Mouse (Mus musculus) urinary bladder, postnatal 36 days (tissue): ENCODE measurements around the gene Prkd1.
"Not testable (repeated sequence)": the region's sequence is repeated elsewhere in the genome, so short reads cannot be mapped to it uniquely, and the experiment has no call there.

Source experiments
- DNase-seq, 2 experiments: peaks; one replicate each; pipeline ENCODE4 v3.0.0; 2022; ENCODE audit warnings: low spot score in 2 of 2, mixed read lengths in 1 of 2

Prkd1 gene

GRCm38 (mm10) chr12:50648671-50649541 lies at the start of gene Prkd1:
Gene Prkd1 (minus strand): TSS chr12:50649098.
- peak; percentile 20 to 57 for DNase-seq

- DNase-seq = no peak
Observed at GRCm38 (mm10) chr12:50697492-50697891, 48.6 kb upstream of the Prkd1 start.

- DNase-seq = peak in 1 of 2 experiments; percentile 10
Observed at GRCm38 (mm10) chr12:50648176-50648670, 675 bp downstream of the Prkd1 start.

DNA sequence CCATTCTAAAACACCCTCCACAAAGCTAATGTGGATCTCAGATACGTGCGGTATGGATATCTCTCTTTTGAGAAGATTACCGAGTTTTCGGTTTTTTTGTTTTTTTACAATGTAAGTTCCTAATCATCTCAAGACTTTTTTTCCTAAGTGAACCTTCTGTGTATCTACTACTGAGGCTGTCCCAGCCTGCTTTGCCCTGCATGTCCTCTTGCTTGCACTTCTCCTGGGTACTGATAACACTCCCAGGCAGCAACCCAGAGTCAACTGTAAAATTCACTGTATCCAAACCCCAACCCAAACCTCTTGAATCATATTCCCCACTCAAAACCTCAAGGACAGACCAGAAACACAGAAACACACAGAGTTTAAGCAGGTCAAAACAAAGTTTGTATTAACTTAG lies 2.0 kb downstream of the Prkd1 start:
- DNase-seq = no peak

- no peak for DNase-seq
Observed at GRCm38 (mm10) chr12:50642671-50643070, 6.2 kb downstream of the Prkd1 start.

DNA sequence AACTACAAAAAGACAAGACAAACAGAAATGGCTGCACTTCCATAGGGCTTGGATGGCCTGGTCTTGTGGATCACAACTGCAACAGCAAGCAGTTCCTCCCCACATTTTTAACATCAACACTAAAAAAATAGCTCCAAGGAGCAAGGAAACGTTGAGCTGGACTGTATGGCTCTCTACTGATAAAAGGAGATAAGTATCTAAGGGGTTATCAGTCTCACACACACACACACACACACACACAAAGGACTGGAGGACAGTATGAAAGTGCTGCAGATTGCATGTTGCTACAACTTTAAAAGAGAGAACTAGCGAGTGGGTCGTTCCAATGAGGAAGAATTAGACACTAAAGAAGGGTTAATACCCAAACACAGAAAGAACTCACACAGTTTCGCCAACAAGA lies 8.7 kb downstream of the Prkd1 start:
- DNase-seq = no peak

- peak in 1 of 2 experiments; percentile 31 for DNase-seq
Observed at GRCm38 (mm10) chr12:50634436-50634835, 14.5 kb downstream of the Prkd1 start.

DNA sequence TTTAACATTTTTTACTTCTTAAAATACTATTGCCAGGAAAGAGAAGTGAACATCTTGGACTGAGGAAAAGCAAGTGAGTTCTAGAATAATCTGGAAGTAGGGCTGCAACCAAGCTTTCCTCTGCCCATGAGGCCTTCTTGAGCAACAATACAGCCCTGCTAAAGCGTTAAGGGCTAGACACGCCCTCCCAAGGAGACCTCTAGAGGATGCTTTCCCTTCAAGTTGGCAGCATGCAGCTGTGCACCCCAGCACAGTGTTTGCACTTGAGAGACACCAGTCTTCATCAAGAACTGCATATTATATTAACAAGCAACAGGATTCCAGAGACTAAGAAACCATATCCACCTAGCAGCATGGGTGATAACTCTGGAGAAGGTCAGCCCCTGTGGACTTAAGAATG lies 22.8 kb downstream of the Prkd1 start:
- not testable (repeated sequence) for DNase-seq

- no peak for DNase-seq
Observed at GRCm38 (mm10) chr12:50624175-50624574, 24.7 kb downstream of the Prkd1 start.

DNA sequence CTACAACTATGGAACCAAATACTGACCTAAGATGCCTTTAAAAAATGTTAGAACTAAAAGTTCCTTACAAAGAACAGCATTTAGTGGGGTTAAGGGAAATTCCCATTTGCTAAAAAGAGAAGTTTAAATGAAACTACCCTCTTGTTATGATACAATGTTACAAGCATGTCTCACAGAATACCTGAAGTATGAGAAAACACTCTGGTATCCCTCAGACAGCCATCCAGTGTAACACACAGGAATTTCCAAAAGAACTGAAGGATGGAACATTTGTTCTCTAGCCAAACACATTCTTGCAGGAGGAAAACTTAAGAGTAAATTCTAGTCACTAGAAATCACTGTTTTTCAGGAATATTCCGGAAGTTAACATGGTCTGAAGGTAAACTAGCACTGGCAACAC lies 33.0 kb downstream of the Prkd1 start:
- no peak for DNase-seq

DNA sequence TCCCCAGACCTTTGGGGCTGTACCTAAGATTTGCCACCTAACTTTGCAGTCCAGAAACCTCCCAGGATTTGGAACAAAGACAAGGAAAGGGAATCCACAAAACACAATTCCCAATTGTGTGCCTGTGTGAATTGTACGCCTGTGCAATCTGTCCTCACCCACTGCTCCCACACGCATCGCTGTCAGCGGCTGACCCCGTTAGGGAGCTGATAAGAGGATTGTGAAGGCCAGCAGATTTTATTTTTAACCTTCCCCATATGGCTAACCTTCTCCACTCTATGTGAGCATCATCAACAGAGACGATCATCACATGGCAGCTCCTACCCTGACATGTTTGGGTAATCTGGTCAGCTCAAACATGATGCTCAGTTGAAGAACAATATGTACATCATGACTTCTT lies 34.6 kb downstream of the Prkd1 start:
- no peak for DNase-seq

- no peak for DNase-seq
Observed at GRCm38 (mm10) chr12:50606703-50607500, 42.0 kb downstream of the Prkd1 start.

- DNase-seq = no peak
Observed at GRCm38 (mm10) chr12:50599370-50599769, 49.5 kb downstream of the Prkd1 start.

- no peak for DNase-seq
Observed at GRCm38 (mm10) chr12:50598053-50598988, 50.6 kb downstream of the Prkd1 start.

GRCm38 (mm10) chr12:50597467-50597866 lies 51.4 kb downstream of the Prkd1 start:
- DNase-seq = no peak

- no peak for DNase-seq
Observed at GRCm38 (mm10) chr12:50595777-50596176, 53.1 kb downstream of the Prkd1 start.

DNA sequence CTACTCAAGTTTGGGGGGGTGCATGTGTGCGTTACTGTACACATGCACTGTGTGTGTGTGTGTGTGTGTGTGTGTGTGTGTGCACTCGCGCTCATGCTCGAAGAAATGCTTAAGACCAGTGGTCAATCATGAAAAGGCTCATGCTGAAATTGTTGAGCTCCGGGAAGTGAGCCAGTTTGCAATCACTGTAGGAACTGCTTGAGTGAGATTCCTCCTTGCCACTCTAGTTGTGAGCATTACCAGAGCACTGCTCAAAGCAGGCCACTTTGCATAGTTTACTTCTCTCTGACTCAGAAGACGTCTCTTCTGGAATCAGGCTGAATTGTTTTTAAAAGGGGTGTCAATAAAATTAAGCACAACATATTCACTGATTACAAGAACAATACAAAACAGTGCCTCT lies 54.4 kb downstream of the Prkd1 start:
- DNase-seq = no peak

- DNase-seq = no peak
Observed at GRCm38 (mm10) chr12:50593481-50593880, 55.4 kb downstream of the Prkd1 start.

DNA sequence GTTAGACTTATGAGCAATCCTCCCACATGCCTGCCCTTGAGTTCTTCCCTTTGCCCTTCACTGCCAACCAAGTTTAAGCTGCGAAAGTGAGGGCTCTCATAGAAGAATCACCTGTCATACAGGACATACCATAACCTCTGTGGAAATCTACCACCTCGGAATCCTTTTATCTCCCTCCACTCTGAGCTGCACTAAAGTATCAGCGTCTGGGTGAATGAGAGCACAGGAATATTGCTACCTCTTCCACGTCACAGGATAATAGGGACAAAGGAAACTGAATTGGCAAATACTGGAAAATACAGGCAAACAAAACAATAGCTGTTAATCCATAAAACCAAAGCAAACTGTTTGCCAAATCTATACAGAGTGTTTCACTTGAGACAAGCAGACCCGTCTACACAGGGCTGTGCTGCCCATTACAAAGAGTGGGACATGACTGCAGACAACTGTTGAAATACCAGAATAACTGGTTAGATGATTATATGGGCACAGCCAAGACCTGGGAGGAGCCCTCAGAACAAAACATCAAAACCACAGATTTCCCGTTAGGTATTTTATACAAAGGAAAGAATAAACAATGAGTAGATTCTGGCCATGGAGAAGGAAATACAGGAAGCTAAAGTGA lies 60.6 kb downstream of the Prkd1 start:
- DNase-seq = no peak

GRCm38 (mm10) chr12:50565198-50565597 lies 83.7 kb downstream of the Prkd1 start:
- DNase-seq = no peak

GRCm38 (mm10) chr12:50560536-50560935 lies 88.4 kb downstream of the Prkd1 start:
- DNase-seq = no peak
